Mouse (Mus musculus) midbrain, embryonic 12.5 days (tissue): ENCODE measurements around the gene Srp14. TPM values are rescaled to one million over a fixed set of nuclear protein-coding genes. Genes with fewer than 3 reads are reported as not detected.

Experiments
- ATAC-seq: fragments of 200-750 bp; cut with Nextera tagmentation; 2 replicates; pipeline ENCODE4 v1.8.0; 2017; ENCODE audit warnings: low read depth, moderate TSS enrichment, moderate library complexity; ENCODE audit not compliant: low FRiP score
- H3K27ac ChIP-seq: fragments of 300-500 bp; sonication (generic); replicated peaks from 2 replicates; pipeline ENCODE4 v1.5.1; 2016; ENCODE audit warnings: mild to moderate bottlenecking
- H3K27me3 ChIP-seq: fragments of 300-500 bp; sonication (generic); 2 replicates; pipeline ENCODE4 v1.6.1; 2016; ENCODE audit warnings: mild to moderate bottlenecking
- H3K36me3 ChIP-seq: fragments of 300-500 bp; sonication (generic); 2 replicates; pipeline ENCODE4 v1.6.1; 2016
- H3K4me1 ChIP-seq: fragments of 300-500 bp; sonication (generic); 2 replicates; pipeline ENCODE4 v1.6.1; 2016
- H3K4me2 ChIP-seq: fragments of 300-500 bp; sonication (generic); replicated peaks from 2 replicates; pipeline ENCODE4 v1.6.1; 2016; ENCODE audit warnings: mild to moderate bottlenecking, moderate library complexity
- H3K4me3 ChIP-seq: fragments of 300-500 bp; sonication (generic); 2 replicates; pipeline ENCODE4 v1.5.1; 2016; ENCODE audit warnings: mild to moderate bottlenecking
- H3K9ac ChIP-seq: fragments of 300-500 bp; sonication (generic); replicated peaks from 2 replicates; pipeline ENCODE4 v1.6.1; 2016; ENCODE audit warnings: mild to moderate bottlenecking, moderate library complexity
- H3K9me3 ChIP-seq: fragments of 300-500 bp; sonication (generic); 2 replicates; pipeline ENCODE4 v1.6.1; 2016; ENCODE audit warnings: mild to moderate bottlenecking
- whole genome bisulfite sequencing: fragments of 180-500 bp; shearing (Covaris S2); methylation state at CpG from one replicate; pipeline ENCODE4 v1.1.7; 2016; 5-methylcytosine and 5-hydroxymethylcytosine counted together
- polyA plus RNA-seq: library from polyadenylated mRNA; unstranded; fragments of >200 nt; fragmentation: Nextera tagmentation; extraction: Ambion mirVana; gene quantifications from 2 replicates; pipeline ENCODE4 v1.2.1, GENCODE M21; 2016

The Srp14 gene
- polyA plus RNA-seq, 1 experiment from 2014 or later = 280 TPM

GRCm38 (mm10) chr2:118485415-118485814, 5.9 kb upstream of the Srp14 start:
- H3K27me3 ChIP-seq = peaks cover 4% of the 10 kb centered on the region; the same call in 1 of the 2 replicates
- H3K9ac ChIP-seq = no peak overlapping the region
- 80% methylated on average over 3 of the region's 3 CpGs for WGBS
- ATAC-seq = no peak
- H3K9me3 ChIP-seq = no peaks in the 10 kb centered on the region
- H3K4me3 ChIP-seq = no peak overlapping the region
- H3K27ac ChIP-seq = no peak overlapping the region
- no peak overlapping the region for H3K4me2 ChIP-seq
- H3K4me1 ChIP-seq = 0 out of 2 replicates have a peak, but pooled peaks cover 5% of the 10 kb centered on the region
- no peaks in the 10 kb centered on the region for H3K36me3 ChIP-seq

GRCm38 (mm10) chr2:118484386-118484898, 4.9 kb upstream of the Srp14 start:
- peaks cover 4% of the 10 kb centered on the region; the same call in 1 of the 2 replicates for H3K27me3 ChIP-seq
- WGBS = 88% methylated on average over 9 of the region's 9 CpGs
- no peaks in the 10 kb centered on the region for H3K36me3 ChIP-seq
- H3K9me3 ChIP-seq = no peaks in the 10 kb centered on the region
- H3K4me3 ChIP-seq = no peak overlapping the region
- no peak overlapping the region for H3K27ac ChIP-seq
- no peak overlapping the region for H3K9ac ChIP-seq
- H3K4me1 ChIP-seq = no peaks in the 10 kb centered on the region
- no peak for ATAC-seq
- H3K4me2 ChIP-seq = no peak overlapping the region

- H3K27ac ChIP-seq = no peak overlapping the region
- 87% methylated on average over 5 of the region's 5 CpGs for WGBS
Measured at GRCm38 (mm10) chr2:118483032-118483431, 3.5 kb upstream of the Srp14 start.

GRCm38 (mm10) chr2:118480886-118481285, 1.4 kb upstream of the Srp14 start:
- Histone ChIP-seq H3K4me2 (no peak overlapping the region), H3K9me3 (no peaks in the 10 kb centered on the region), H3K36me3 (peaks cover 12% of the 10 kb centered on the region), H3K27me3 (peaks cover 4% of the 10 kb centered on the region; the same call in 1 of the 2 replicates), H3K27ac (no peak overlapping the region), H3K9ac (no peak overlapping the region), H3K4me3 (no peak overlapping the region), H3K4me1 (peaks cover 10% of the 10 kb centered on the region)
- WGBS = 91% methylated on average over 7 of the region's 7 CpGs
- ATAC-seq = no peak

More at GRCm38 (mm10) chr2:118483032-118483431, 3.5 kb upstream of the Srp14 start:
- Histone ChIP-seq H3K9me3 (no peaks in the 10 kb centered on the region), H3K27me3 (peaks cover 4% of the 10 kb centered on the region; the same call in 1 of the 2 replicates), H3K36me3 (no peaks in the 10 kb centered on the region), H3K9ac (no peak overlapping the region), H3K4me3 (no peak overlapping the region), H3K4me1 (peaks cover 9% of the 10 kb centered on the region), H3K4me2 (no peak overlapping the region)
- no peak for ATAC-seq

GRCm38 (mm10) chr2:118478833-118479549, 520 bp downstream of the Srp14 start:
- peaks cover 10% of the 10 kb centered on the region for H3K4me1 ChIP-seq
- H3K4me3 ChIP-seq = peak overlapping the region; percentile 85
- peaks cover 4% of the 10 kb centered on the region; the same call in 1 of the 2 replicates for H3K27me3 ChIP-seq
- no peak for ATAC-seq
- peak overlapping the region; percentile 75 for H3K4me2 ChIP-seq
- peak overlapping the region; percentile 89 for H3K9ac ChIP-seq
- 4% methylated on average over 50 of the region's 52 CpGs for WGBS
- H3K36me3 ChIP-seq = peaks cover 30% of the 10 kb centered on the region
- H3K9me3 ChIP-seq = no peaks in the 10 kb centered on the region
- peak overlapping the region; percentile 77 for H3K27ac ChIP-seq

- no peaks in the 10 kb centered on the region for H3K4me1 ChIP-seq
- H3K4me3 ChIP-seq = no peak overlapping the region
- H3K4me2 ChIP-seq = no peak overlapping the region
- H3K9me3 ChIP-seq = no peaks in the 10 kb centered on the region
- no peak for ATAC-seq
- peaks cover 86% of the 10 kb centered on the region for H3K36me3 ChIP-seq
- no peak overlapping the region for H3K9ac ChIP-seq
- H3K27me3 ChIP-seq = no peaks in the 10 kb centered on the region
- H3K27ac ChIP-seq = no peak overlapping the region
Measured at GRCm38 (mm10) chr2:118468354-118468753, 11.2 kb downstream of the Srp14 start.

- Histone ChIP-seq H3K9ac (no peak overlapping the region), H3K9me3 (no peaks in the 10 kb centered on the region), H3K4me3 (no peak overlapping the region), H3K4me2 (no peak overlapping the region), H3K36me3 (peaks cover 84% of the 10 kb centered on the region), H3K27ac (no peak overlapping the region), H3K4me1 (no peaks in the 10 kb centered on the region), H3K27me3 (no peaks in the 10 kb centered on the region)
- no peak for ATAC-seq
- WGBS = 59% methylated on average over 1 of the region's 1 CpGs
Measured at GRCm38 (mm10) chr2:118466601-118467000, 12.9 kb downstream of the Srp14 start.

GRCm38 (mm10) chr2:118465894-118466293, 13.6 kb downstream of the Srp14 start:
- no peaks in the 10 kb centered on the region for H3K9me3 ChIP-seq
- H3K27ac ChIP-seq = no peak overlapping the region
- 72% methylated on average over 2 of the region's 2 CpGs for WGBS
- no peaks in the 10 kb centered on the region for H3K4me1 ChIP-seq
- no peak overlapping the region for H3K9ac ChIP-seq
- ATAC-seq = no peak
- no peak overlapping the region for H3K4me2 ChIP-seq
- peaks cover 81% of the 10 kb centered on the region for H3K36me3 ChIP-seq
- H3K4me3 ChIP-seq = no peak overlapping the region
- no peaks in the 10 kb centered on the region for H3K27me3 ChIP-seq

GRCm38 (mm10) chr2:118464450-118464849, 15.1 kb downstream of the Srp14 start:
- ATAC-seq = no peak
- Histone ChIP-seq H3K36me3 (peaks cover 68% of the 10 kb centered on the region), H3K27me3 (no peaks in the 10 kb centered on the region), H3K27ac (no peak overlapping the region), H3K4me1 (no peaks in the 10 kb centered on the region), H3K9ac (no peak overlapping the region), H3K9me3 (no peaks in the 10 kb centered on the region), H3K4me3 (no peak overlapping the region), H3K4me2 (no peak overlapping the region)
- 84% methylated on average over 3 of the region's 3 CpGs for WGBS

- Histone ChIP-seq H3K9me3 (no peaks in the 10 kb centered on the region), H3K4me1 (no peaks in the 10 kb centered on the region)
- 80% methylated on average over 5 of the region's 5 CpGs for WGBS
Measured at GRCm38 (mm10) chr2:118463480-118463879, 16.0 kb downstream of the Srp14 start.

GRCm38 (mm10) chr2:118461480-118462165, 17.9 kb downstream of the Srp14 start:
- H3K4me1 ChIP-seq = no peaks in the 10 kb centered on the region; the same call in 1 of the 2 replicates
- H3K4me3 ChIP-seq = no peak overlapping the region
- no peak overlapping the region for H3K9ac ChIP-seq
- peaks cover 44% of the 10 kb centered on the region for H3K36me3 ChIP-seq
- WGBS = 77% methylated on average over 16 of the region's 16 CpGs
- no peaks in the 10 kb centered on the region for H3K27me3 ChIP-seq
- no peaks in the 10 kb centered on the region for H3K9me3 ChIP-seq
- no peak overlapping the region for H3K4me2 ChIP-seq
- no peak for ATAC-seq
- no peak overlapping the region for H3K27ac ChIP-seq

More at GRCm38 (mm10) chr2:118463480-118463879, 16.0 kb downstream of the Srp14 start:
- Histone ChIP-seq H3K36me3 (peaks cover 61% of the 10 kb centered on the region), H3K27ac (no peak overlapping the region), H3K27me3 (no peaks in the 10 kb centered on the region), H3K4me3 (no peak overlapping the region), H3K4me2 (no peak overlapping the region), H3K9ac (no peak overlapping the region)
- no peak for ATAC-seq
